Mouse (Mus musculus): ENCODE results near the gene Gna11. TPM values are rescaled to one million over a fixed set of nuclear protein-coding genes. Genes with fewer than 3 reads are reported as not detected.

The Gna11 gene
- polyA plus RNA-seq, 2 experiments = 89.1 to 97.4 TPM

DNA sequence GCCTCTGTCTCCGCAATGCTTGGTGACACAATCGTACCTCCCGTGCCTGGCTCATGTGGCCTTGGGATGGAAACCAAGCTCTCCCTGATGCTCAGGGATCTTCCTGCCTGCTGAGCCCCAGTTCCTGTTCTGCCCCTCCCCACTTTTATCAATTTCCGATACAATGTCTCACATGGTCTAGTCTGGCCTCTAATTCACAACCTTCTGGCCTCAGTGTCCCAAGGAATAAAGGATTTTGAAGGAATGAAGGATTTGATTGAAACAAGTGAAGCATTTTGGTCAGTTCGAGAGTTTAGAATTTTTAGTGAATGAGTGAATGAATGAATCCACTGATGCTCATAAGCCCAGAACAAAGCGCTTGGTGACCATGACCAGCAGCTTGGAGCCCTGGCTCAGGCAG, 21.8 kb downstream of the Gna11 start:
- Histone ChIP-seq H3K9me3 (ENCODE audit: control insufficient read depth, low read length) (no peaks in the 10 kb centered on the region), H3K27ac (replicated peaks; ENCODE audit: low read depth, low read length) (no peak overlapping the region), H3K4me3 (replicated peaks; ENCODE audit: low read length) (no peak overlapping the region), H3K4me2 (replicated peaks; ENCODE audit: low read depth, low read length, severe bottlenecking) (no peak overlapping the region), H3K36me3 (ENCODE audit: control insufficient read depth, insufficient read depth, low read length) (peaks cover 4% of the 10 kb centered on the region; the same call in 1 of the 2 replicates), H3K4me1 (ENCODE audit: control insufficient read depth, insufficient read depth, low read length) (no peaks in the 10 kb centered on the region), H3K27me3 (ENCODE audit: control insufficient read depth, insufficient read depth, low read length) (no peaks in the 10 kb centered on the region; the same call in 1 of the 2 replicates), H3K9ac (ENCODE audit: low read depth, low read length, severe bottlenecking) (no peak overlapping the region)
- DNase-seq (ENCODE audit: low spot score) (no peak), ATAC-seq (ENCODE audit: low FRiP score, low read depth) (no peak)
- WGBS = 77% methylated on average over 6 of the region's 6 CpGs
- no peak for TF ChIP-seq POLR2A (IDR thresholded peaks at IDR 0.05; ENCODE audit: borderline replicate concordance, extremely low read depth, insufficient read depth, insufficient read length)

DNA sequence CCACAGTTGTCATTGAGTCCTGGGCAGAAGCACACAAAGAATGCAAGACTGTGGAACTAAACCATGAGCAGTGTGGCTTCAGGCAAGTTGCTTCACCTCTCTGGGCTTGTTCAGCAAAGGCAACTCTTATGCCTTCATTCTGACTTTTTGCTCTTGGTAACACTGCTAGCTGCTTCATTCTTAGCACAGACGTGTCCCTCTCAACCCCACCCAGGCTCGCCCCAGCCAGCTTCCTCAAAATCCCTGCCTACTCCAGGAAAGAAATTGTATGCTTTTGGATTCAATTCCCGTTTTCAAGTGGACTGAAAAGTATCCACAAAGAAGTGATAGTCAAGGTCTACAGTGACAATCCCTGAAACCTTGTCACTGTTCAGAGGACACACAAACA, 25.0 kb downstream of the Gna11 start:
- ATAC-seq (ENCODE audit: low FRiP score, low read depth) (no peak), DNase-seq (ENCODE audit: low spot score) (no peak)
- Histone ChIP-seq H3K9ac (ENCODE audit: low read depth, low read length, severe bottlenecking) (no peak overlapping the region), H3K36me3 (ENCODE audit: control insufficient read depth, insufficient read depth, low read length) (no peaks in the 10 kb centered on the region), H3K4me3 (replicated peaks; ENCODE audit: low read length) (no peak overlapping the region), H3K27me3 (ENCODE audit: control insufficient read depth, insufficient read depth, low read length) (no peaks in the 10 kb centered on the region; the same call in 1 of the 2 replicates), H3K4me1 (ENCODE audit: control insufficient read depth, insufficient read depth, low read length) (no peaks in the 10 kb centered on the region), H3K27ac (replicated peaks; ENCODE audit: low read depth, low read length) (no peak overlapping the region), H3K9me3 (ENCODE audit: control insufficient read depth, low read length) (no peaks in the 10 kb centered on the region), H3K4me2 (replicated peaks; ENCODE audit: low read depth, low read length, severe bottlenecking) (no peak overlapping the region)
- 67% methylated on average over 3 of the region's 3 CpGs for WGBS
- no peak for TF ChIP-seq POLR2A (IDR thresholded peaks at IDR 0.05; ENCODE audit: borderline replicate concordance, extremely low read depth, insufficient read depth, insufficient read length)

DNA sequence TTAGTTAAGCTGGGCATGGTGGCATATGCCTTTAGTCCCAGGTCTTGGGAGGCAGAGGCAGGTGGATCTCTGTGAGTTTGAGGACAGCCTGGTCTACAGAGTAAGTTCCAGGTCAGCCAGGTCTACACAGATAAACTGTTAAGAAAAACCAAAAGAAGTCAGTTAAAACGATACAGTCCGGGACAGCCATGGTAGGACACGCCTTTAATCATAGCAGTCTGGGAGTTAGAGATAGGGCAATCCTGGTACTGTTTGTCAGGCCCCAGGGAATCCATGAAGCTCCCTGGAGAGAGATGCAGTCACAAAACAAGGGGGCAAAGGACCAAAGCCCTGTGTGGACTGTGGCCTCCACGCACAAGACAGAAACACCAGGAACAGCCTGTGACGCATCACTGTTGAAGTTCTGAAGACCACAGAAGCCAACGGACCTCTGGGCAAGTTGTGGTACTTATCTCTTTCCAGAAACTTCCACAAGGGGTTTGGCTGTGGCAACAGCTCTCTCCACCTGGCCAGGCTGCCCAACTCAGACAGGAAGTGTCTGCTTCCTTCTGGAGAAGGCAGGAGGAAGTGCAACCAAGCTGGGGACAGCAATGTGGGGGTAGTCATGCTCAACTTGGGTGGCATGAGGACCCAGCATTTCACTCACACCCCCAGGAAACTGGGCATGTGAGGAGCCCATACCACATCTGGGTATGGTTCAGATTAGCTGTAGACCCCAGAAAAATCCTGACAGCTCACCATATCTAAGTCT, 25.6 kb downstream of the Gna11 start:
- H3K4me1 ChIP-seq (ENCODE audit: control insufficient read depth, insufficient read depth, low read length) = no peaks in the 10 kb centered on the region
- H3K27ac ChIP-seq (replicated peaks; ENCODE audit: low read depth, low read length) = no peak overlapping the region
- H3K36me3 ChIP-seq (ENCODE audit: control insufficient read depth, insufficient read depth, low read length) = no peaks in the 10 kb centered on the region
- no peak overlapping the region for H3K9ac ChIP-seq (ENCODE audit: low read depth, low read length, severe bottlenecking)
- DNase-seq (ENCODE audit: low spot score) (no peak), ATAC-seq (ENCODE audit: low FRiP score, low read depth) (no peak)
- no peaks in the 10 kb centered on the region; the same call in 1 of the 2 replicates for H3K27me3 ChIP-seq (ENCODE audit: control insufficient read depth, insufficient read depth, low read length)
- no peaks in the 10 kb centered on the region for H3K9me3 ChIP-seq (ENCODE audit: control insufficient read depth, low read length)
- TF ChIP-seq POLR2A (IDR thresholded peaks at IDR 0.05; ENCODE audit: borderline replicate concordance, extremely low read depth, insufficient read depth, insufficient read length) = no peak
- WGBS = 84% methylated on average over 6 of the region's 6 CpGs
- H3K4me2 ChIP-seq (replicated peaks; ENCODE audit: low read depth, low read length, severe bottlenecking) = no peak overlapping the region
- H3K4me3 ChIP-seq (replicated peaks; ENCODE audit: low read length) = no peak overlapping the region

DNA sequence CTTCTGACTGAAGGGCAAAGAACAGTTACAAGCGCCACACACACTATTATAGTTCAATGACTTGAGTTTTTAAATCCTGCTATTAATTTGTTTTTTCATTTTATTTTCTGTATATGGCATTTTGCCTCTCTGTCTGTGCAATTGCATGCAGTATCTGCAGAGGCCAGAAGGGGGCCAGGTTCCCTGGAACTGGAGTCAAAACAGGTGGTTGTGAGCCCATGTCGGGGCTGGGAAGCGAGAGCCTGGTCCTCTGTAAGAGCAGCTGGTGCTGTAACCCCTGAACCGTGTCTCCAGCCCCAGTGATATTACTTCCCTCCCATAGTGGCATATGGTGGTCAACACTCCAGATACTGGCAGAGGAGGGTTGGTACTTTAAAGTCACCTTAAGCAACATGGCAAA, 26.4 kb downstream of the Gna11 start:
- Histone ChIP-seq H3K4me3 (replicated peaks; ENCODE audit: low read length) (no peak overlapping the region), H3K27me3 (ENCODE audit: control insufficient read depth, insufficient read depth, low read length) (no peaks in the 10 kb centered on the region), H3K27ac (replicated peaks; ENCODE audit: low read depth, low read length) (no peak overlapping the region), H3K9ac (ENCODE audit: low read depth, low read length, severe bottlenecking) (no peak overlapping the region), H3K4me2 (replicated peaks; ENCODE audit: low read depth, low read length, severe bottlenecking) (no peak overlapping the region), H3K4me1 (ENCODE audit: control insufficient read depth, insufficient read depth, low read length) (no peaks in the 10 kb centered on the region), H3K36me3 (ENCODE audit: control insufficient read depth, insufficient read depth, low read length) (no peaks in the 10 kb centered on the region), H3K9me3 (ENCODE audit: control insufficient read depth, low read length) (no peaks in the 10 kb centered on the region)
- WGBS = 10% methylated on average over 4 of the region's 4 CpGs
- TF ChIP-seq POLR2A (IDR thresholded peaks at IDR 0.05; ENCODE audit: borderline replicate concordance, extremely low read depth, insufficient read depth, insufficient read length) = no peak
- ATAC-seq (ENCODE audit: low FRiP score, low read depth) (no peak), DNase-seq (ENCODE audit: low spot score) (peak; percentile 40)

DNA sequence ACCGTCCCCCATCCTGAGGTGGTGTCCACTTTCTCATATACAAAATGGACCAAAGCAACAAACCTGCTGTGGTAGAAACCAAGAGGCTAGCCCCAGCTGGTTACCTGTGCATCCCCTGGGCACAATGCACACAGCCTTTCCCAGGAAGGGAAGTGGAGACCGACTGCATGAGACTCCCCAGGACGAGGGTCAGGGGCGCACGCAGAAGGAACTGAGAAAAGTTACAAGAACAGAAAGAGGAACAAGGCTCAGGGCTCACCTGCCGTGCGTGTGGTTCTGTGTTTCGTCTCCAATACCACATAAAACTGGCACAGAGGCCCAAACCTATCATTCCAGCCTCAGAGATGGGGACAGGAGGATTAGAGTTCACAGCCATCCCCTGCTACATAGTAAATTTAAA, 27.8 kb downstream of the Gna11 start:
- Histone ChIP-seq H3K4me1 (ENCODE audit: control insufficient read depth, insufficient read depth, low read length) (no peaks in the 10 kb centered on the region), H3K27ac (replicated peaks; ENCODE audit: low read depth, low read length) (no peak overlapping the region), H3K4me2 (replicated peaks; ENCODE audit: low read depth, low read length, severe bottlenecking) (no peak overlapping the region), H3K9ac (ENCODE audit: low read depth, low read length, severe bottlenecking) (no peak overlapping the region), H3K4me3 (replicated peaks; ENCODE audit: low read length) (no peak overlapping the region), H3K27me3 (ENCODE audit: control insufficient read depth, insufficient read depth, low read length) (no peaks in the 10 kb centered on the region), H3K9me3 (ENCODE audit: control insufficient read depth, low read length) (no peaks in the 10 kb centered on the region), H3K36me3 (ENCODE audit: control insufficient read depth, insufficient read depth, low read length) (no peaks in the 10 kb centered on the region)
- 58% methylated on average over 8 of the region's 8 CpGs for WGBS
- no peak for DNase-seq (ENCODE audit: low spot score)
- TF ChIP-seq POLR2A (IDR thresholded peaks at IDR 0.05; ENCODE audit: borderline replicate concordance, extremely low read depth, insufficient read depth, insufficient read length) = no peak
- no peak for ATAC-seq (ENCODE audit: low FRiP score, low read depth)
